Mouse (Mus musculus) ES-E14 (cell line): Measurements from ENCODE around the gene Med9. TPM values are rescaled to one million over a fixed set of nuclear protein-coding genes. Genes with fewer than 3 reads are reported as not detected.

Source experiments
- DNase-seq: peaks from one replicate; pipeline ENCODE4 v3.0.0-alpha.2; 2013; ENCODE audit warnings: low read depth, low spot score
- H3K27ac ChIP-seq: 2 replicates; pipeline ENCODE4 v1.5.1; 2012; ENCODE audit warnings: low read depth, mild to moderate bottlenecking, low read length, moderate library complexity, mixed read lengths; ENCODE audit not compliant: poor library complexity, insufficient read depth, severe bottlenecking
- H3K36me3 ChIP-seq: 2 replicates; pipeline ENCODE4 v1.6.1; 2012; ENCODE audit warnings: mild to moderate bottlenecking, low read length, moderate library complexity, mixed read lengths; ENCODE audit not compliant: control insufficient read depth, poor library complexity, insufficient read depth, severe bottlenecking
- H3K4me1 ChIP-seq, 2 experiments: fragments of 150-350 bp in 1 of 2; sonication (generic) in 1 of 2; 2 replicates each; pipeline ENCODE4 v1.6.1; 2012; ENCODE audit warnings: low read length in 2 of 2, mild to moderate bottlenecking in 1 of 2, mixed read lengths in 1 of 2; ENCODE audit not compliant: control insufficient read depth in 2 of 2, insufficient read depth in 2 of 2, poor library complexity in 1 of 2
- H3K4me3 ChIP-seq, 2 experiments: fragments of 150-350 bp in 1 of 2; sonication (generic) in 1 of 2; 2 replicates each; pipeline ENCODE4 v1.5.1; 2012; ENCODE audit warnings: low read length in 2 of 2, low read depth in 1 of 2, mild to moderate bottlenecking in 1 of 2, mixed read lengths in 1 of 2; ENCODE audit not compliant: insufficient read depth in 1 of 2, poor library complexity in 1 of 2, severe bottlenecking in 1 of 2
- H3K9ac ChIP-seq: 2 replicates; pipeline ENCODE4 v1.6.1; 2012; ENCODE audit warnings: low read depth, mild to moderate bottlenecking, low read length, mixed read lengths; ENCODE audit not compliant: poor library complexity, insufficient read depth, severe bottlenecking
- H3K9me3 ChIP-seq: fragments of 150-350 bp; sonication (generic); 2 replicates; pipeline ENCODE4 v1.6.1; 2012; ENCODE audit warnings: low read depth, mild to moderate bottlenecking, low read length; ENCODE audit not compliant: control insufficient read depth, insufficient read depth
- CHD2 ChIP-seq: IDR thresholded peaks from 2 replicates; pipeline ENCODE4 v1.6.1; 2014; ENCODE audit warnings: mild to moderate bottlenecking, low read depth, low read length, inconsistent platforms
- HCFC1 ChIP-seq: IDR thresholded peaks from 2 replicates; pipeline ENCODE4 v1.6.1; 2012; ENCODE audit warnings: low read length, inconsistent platforms, borderline replicate concordance; ENCODE audit not compliant: insufficient read depth
- MAFK ChIP-seq: IDR thresholded peaks from 2 replicates; pipeline ENCODE4 v1.6.1; 2014; ENCODE audit warnings: mild to moderate bottlenecking, low read depth, low read length, inconsistent platforms; ENCODE audit not compliant: insufficient read depth
- ZC3H11A ChIP-seq: IDR thresholded peaks from 2 replicates; pipeline ENCODE4 v1.6.1; 2012; ENCODE audit warnings: low read depth, mild to moderate bottlenecking, inconsistent platforms, low read length, borderline replicate concordance
- ZNF384 ChIP-seq: IDR thresholded peaks from 2 replicates; pipeline ENCODE4 v1.6.1; 2012; ENCODE audit warnings: low read depth, low read length, inconsistent platforms
- in situ Hi-C, 2 experiments: fragments of 600-800 bp; cut with MboI; formaldehyde crosslinking; loops; one replicate each; pipeline ENCODE4 v1.15.1; 2025; ENCODE audit warnings: low sequenced_read_pairs in 2 of 2, inconsistent platforms in 1 of 2; ENCODE audit not compliant: unreplicated experiment in 2 of 2
- total RNA-seq: library from RNA; depleted of rRNA; stranded (reverse); fragments of 300-350 nt; gene quantifications from 2 replicates; pipeline ENCODE4 v1.2.3, GENCODE M21; 2012

Med9 gene
- total RNA-seq, 1 experiment: 22.9 TPM

- TF ChIP-seq HCFC1: no peak
- TF ChIP-seq CHD2: no peak
- TF ChIP-seq ZC3H11A: no peak
- TF ChIP-seq ZNF384: no peak
- Histone ChIP-seq H3K27ac (no peak overlapping the region), H3K9me3 (no peaks in the 10 kb centered on the region), H3K9ac (no peak overlapping the region), H3K4me3 (no peak overlapping the region), H3K4me1 (peaks cover 0 to 9% of the 10 kb centered on the region in 2 experiments; a peak in 2 of 4 replicates), H3K36me3 (peaks cover 16% of the 10 kb centered on the region; the same call in 1 of the 2 replicates)
- no peak for DNase-seq
- in situ Hi-C loops: no loop called here
Measured at GRCm38 (mm10) chr11:59956749-59957148, 8.7 kb downstream of the Med9 start.

GRCm38 (mm10) chr11:59959453-59959852, 11.4 kb downstream of the Med9 start:
- peaks cover 0 to 16% of the 10 kb centered on the region in 2 experiments; a peak in 2 of 4 replicates for H3K4me1 ChIP-seq
- no peak overlapping the region for H3K27ac ChIP-seq
- no peak for DNase-seq
- no peak overlapping the region for H3K9ac ChIP-seq
- H3K4me3 ChIP-seq: no peak overlapping the region
- TF ChIP-seq ZNF384 (no peak), ZC3H11A (no peak), MAFK (no peak), HCFC1 (no peak)
- H3K36me3 ChIP-seq: peaks cover 18% of the 10 kb centered on the region; the same call in 1 of the 2 replicates
- no peaks in the 10 kb centered on the region for H3K9me3 ChIP-seq
- in situ Hi-C loops: no loop called here

GRCm38 (mm10) chr11:59960476-59961337, 12.7 kb downstream of the Med9 start:
- Histone ChIP-seq H3K9me3 (no peaks in the 10 kb centered on the region), H3K9ac (no peak overlapping the region), H3K4me1 (peaks cover 0 to 18% of the 10 kb centered on the region in 2 experiments; a peak in 2 of 4 replicates), H3K27ac (no peak overlapping the region), H3K4me3 (no peak overlapping the region), H3K36me3 (peaks cover 13% of the 10 kb centered on the region; the same call in 1 of the 2 replicates)
- no peak for DNase-seq
- in situ Hi-C loops: no loop called here
- TF ChIP-seq HCFC1 (no peak), MAFK (no peak), CHD2 (no peak), ZC3H11A (no peak), ZNF384 (no peak)

GRCm38 (mm10) chr11:59961338-59961875, 13.4 kb downstream of the Med9 start:
- Histone ChIP-seq H3K36me3 (peaks cover 13% of the 10 kb centered on the region; the same call in 1 of the 2 replicates), H3K4me3 (no peak overlapping the region), H3K27ac (no peak overlapping the region), H3K4me1 (peaks cover 0 to 18% of the 10 kb centered on the region in 2 experiments; a peak in 2 of 4 replicates), H3K9ac (no peak overlapping the region), H3K9me3 (no peaks in the 10 kb centered on the region)
- no peak for TF ChIP-seq MAFK
- no peak for TF ChIP-seq ZC3H11A
- no peak for TF ChIP-seq HCFC1
- no peak for TF ChIP-seq CHD2
- no peak for TF ChIP-seq ZNF384
- in situ Hi-C loops: no loop called here
- DNase-seq: no peak
